Mouse (Mus musculus) stomach, postnatal 0 days (tissue): ENCODE results near the gene Sparc.

Source experiments
- CTCF ChIP-seq: IDR thresholded peaks from 2 replicates; pipeline ENCODE4 v1.5.1; 2016; ENCODE audit warnings: antibody characterized with exemption, low read depth, mild to moderate bottlenecking, moderate library complexity
- EP300 ChIP-seq: optimal IDR thresholded peaks from 2 replicates; pipeline ENCODE3; 2016; ENCODE audit warnings: antibody characterized with exemption

DNA sequence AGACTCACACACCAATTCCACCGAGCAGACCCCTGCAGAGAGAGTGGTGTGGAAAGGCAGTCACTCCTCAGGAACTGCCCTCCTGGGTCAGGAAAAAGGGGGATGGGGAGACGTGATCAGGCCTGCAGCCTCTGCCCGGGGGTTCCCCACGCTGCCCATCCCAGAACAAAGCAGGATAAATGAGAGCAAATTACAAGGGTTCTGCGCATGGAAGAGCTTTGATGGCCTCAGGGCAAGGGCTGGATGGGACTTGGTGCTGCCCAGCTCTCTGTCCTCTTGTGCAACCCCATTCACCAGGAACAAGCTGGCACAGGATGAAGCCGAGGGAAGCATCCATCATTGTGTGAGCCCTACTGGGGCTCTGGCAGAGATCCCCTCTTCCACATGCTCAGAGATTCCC, 51.0 kb downstream of the Sparc start:
- TF ChIP-seq CTCF: no peak
- no peak for TF ChIP-seq EP300
